Mouse (Mus musculus) left cerebral cortex, postnatal 36 days (tissue): ENCODE data around the gene Map3k13. TPM values are rescaled to one million over a fixed set of nuclear protein-coding genes. Genes with fewer than 3 reads are reported as not detected.
A peak's percentile ranks its signal among the peaks of the same experiment; 100 is the strongest.
"Not testable (repeated sequence)": the region's sequence is repeated elsewhere in the genome, so short reads cannot be mapped to it uniquely, and the experiment has no call there.

Experiments used
- DNase-seq, 2 experiments: peaks; one replicate each; pipeline ENCODE4 v3.0.0; 2021 to 2022; ENCODE audit warnings: low spot score in 2 of 2, mixed read lengths in 1 of 2
- intact Hi-C: fragments of 180-260 bp; cut with DNase I; formaldehyde crosslinking; loops from one replicate; pipeline ENCODE4 v1.15.1; 2025
- total RNA-seq, 2 experiments: library from RNA; stranded (reverse); gene quantifications; 2 replicates each; pipeline ENCODE4 v1.2.3; 2021

Gene Map3k13
- total RNA-seq, 2 experiments from 2014 or later, result 13.6 to 16.8 TPM

GRCm38 (mm10) chr16:21881582-21882259 lies 87.6 kb downstream of the Map3k13 start:
- DNase-seq, result no peak
- intact Hi-C loops, result no loop called here

- DNase-seq, result no peak
- intact Hi-C loops, result no loop called here
Observed at GRCm38 (mm10) chr16:21887601-21888000, 93.5 kb downstream of the Map3k13 start.

GRCm38 (mm10) chr16:21893890-21894289 lies 99.7 kb downstream of the Map3k13 start:
- intact Hi-C loops, result no loop called here
- DNase-seq, result no peak

GRCm38 (mm10) chr16:21901286-21901685 lies 107.1 kb downstream of the Map3k13 start:
- intact Hi-C loops, result no loop called here
- no peak for DNase-seq

- intact Hi-C loops, result loop anchor here (5.0 kb wide), 1 partner anchor 57 kb away; no protein-coding TSS in a partner anchor
- no peak for DNase-seq
Observed at GRCm38 (mm10) chr16:21904636-21905035, 110.5 kb downstream of the Map3k13 start.

GRCm38 (mm10) chr16:21905996-21906395 lies 111.8 kb downstream of the Map3k13 start:
- intact Hi-C loops, result loop anchor here (5.0 kb wide), 1 partner anchor 59 kb away; no protein-coding TSS in a partner anchor
- no peak for DNase-seq

- intact Hi-C loops, result loop anchor here (5.0 kb wide), 1 partner anchor 60 kb away; no protein-coding TSS in a partner anchor
- DNase-seq, result no peak
Observed at GRCm38 (mm10) chr16:21906902-21907301, 112.8 kb downstream of the Map3k13 start.

GRCm38 (mm10) chr16:21908906-21909305 lies 114.8 kb downstream of the Map3k13 start:
- intact Hi-C loops, result loop anchor here (5.0 kb wide), 1 partner anchor 62 kb away; no protein-coding TSS in a partner anchor
- not testable (repeated sequence) for DNase-seq

- intact Hi-C loops, result no loop called here
- no peak for DNase-seq
Observed at GRCm38 (mm10) chr16:21913347-21913746, 119.2 kb downstream of the Map3k13 start.

GRCm38 (mm10) chr16:21916681-21917080 lies 122.5 kb downstream of the Map3k13 start:
- DNase-seq, result no peak
- intact Hi-C loops, result no loop called here

- DNase-seq, result no peak
- intact Hi-C loops, result no loop called here
Observed at GRCm38 (mm10) chr16:21928471-21928870, 134.3 kb downstream of the Map3k13 start.

- peak; percentile 87 to 90 for DNase-seq
- intact Hi-C loops, result loop anchor here (5.0 kb wide), 1 partner anchor 60 kb away; the partner anchor contains the start of gene Senp2
Observed at GRCm38 (mm10) chr16:21946761-21947715, 152.9 kb downstream of the Map3k13 start, which contains the start of gene Tmem41a. Gene Tmem41a, minus strand, starts transcription at chr16:21947552.

GRCm38 (mm10) chr16:21955591-21955990 lies 161.4 kb downstream of the Map3k13 start:
- DNase-seq, result no peak
- intact Hi-C loops, result no loop called here

- intact Hi-C loops, result no loop called here
- DNase-seq, result no peak
Observed at GRCm38 (mm10) chr16:21965576-21965975, 171.4 kb downstream of the Map3k13 start.

- no peak for DNase-seq
- intact Hi-C loops, result no loop called here
Observed at GRCm38 (mm10) chr16:21969874-21970273, 175.7 kb downstream of the Map3k13 start.

- no peak for DNase-seq
- intact Hi-C loops, result no loop called here
Observed at GRCm38 (mm10) chr16:21970536-21970935, 176.4 kb downstream of the Map3k13 start.

GRCm38 (mm10) chr16:21971446-21971845 lies 177.3 kb downstream of the Map3k13 start:
- intact Hi-C loops, result no loop called here
- DNase-seq, result no peak

- intact Hi-C loops, result no loop called here
- DNase-seq, result no peak
Observed at GRCm38 (mm10) chr16:21976203-21976602, 182.1 kb downstream of the Map3k13 start.

- intact Hi-C loops, result no loop called here
- DNase-seq, result no peak
Observed at GRCm38 (mm10) chr16:21977347-21977746, 183.2 kb downstream of the Map3k13 start.
